Mouse (Mus musculus) left cerebral cortex, postnatal 4 days (tissue): Measurements from ENCODE around the gene Celsr2. TPM values are rescaled to one million over a fixed set of nuclear protein-coding genes. Genes with fewer than 3 reads are reported as not detected.
A peak's percentile ranks its signal among the peaks of the same experiment; 100 is the strongest.

Experiments used
- DNase-seq: peaks from one replicate; pipeline ENCODE4 v3.0.0-alpha.2; 2022
- intact Hi-C: fragments of 180-260 bp; cut with DNase I; formaldehyde crosslinking; loops from one replicate; pipeline ENCODE4 v1.15.1; 2025
- total RNA-seq, 2 experiments: library from RNA; stranded (reverse); gene quantifications; 2 replicates each; pipeline ENCODE4 v1.2.3; 2021

Celsr2 gene
- total RNA-seq, 2 experiments from 2014 or later, result 136 to 149 TPM

GRCm38 (mm10) chr3:108381945-108382875 lies 33.1 kb downstream of the Celsr2 start:
- DNase-seq, result no peak
- intact Hi-C loops, result loop anchor here (10.0 kb wide), 1 partner anchor 217 kb away; no protein-coding TSS in a partner anchor

GRCm38 (mm10) chr3:108380695-108381094 lies 34.7 kb downstream of the Celsr2 start:
- DNase-seq, result no peak
- intact Hi-C loops, result loop anchor here (10.0 kb wide), 1 partner anchor 216 kb away; no protein-coding TSS in a partner anchor

- DNase-seq, result peak; percentile 34
- intact Hi-C loops, result no loop called here
These were observed 36.3 kb downstream of the Celsr2 start for GRCm38 (mm10) chr3:108378875-108379663.

GRCm38 (mm10) chr3:108372691-108373090 lies 42.7 kb downstream of the Celsr2 start:
- no peak for DNase-seq
- intact Hi-C loops, result no loop called here

GRCm38 (mm10) chr3:108372274-108372673 lies 43.1 kb downstream of the Celsr2 start:
- intact Hi-C loops, result no loop called here

GRCm38 (mm10) chr3:108368721-108369120 lies 46.6 kb downstream of the Celsr2 start:
- no peak for DNase-seq
- intact Hi-C loops, result no loop called here

More at GRCm38 (mm10) chr3:108372274-108372673, 43.1 kb downstream of the Celsr2 start:
- DNase-seq, result no peak

- no peak for DNase-seq
- intact Hi-C loops, result no loop called here
These were observed 47.5 kb downstream of the Celsr2 start for GRCm38 (mm10) chr3:108367828-108368227.

GRCm38 (mm10) chr3:108367173-108367572 lies 48.2 kb downstream of the Celsr2 start:
- peak; percentile 46 for DNase-seq
- intact Hi-C loops, result no loop called here

GRCm38 (mm10) chr3:108364270-108364995 lies 50.9 kb downstream of the Celsr2 start, which contains the start of gene Mybphl:
Gene Mybphl (plus strand): TSS chr3:108364911.
- DNase-seq, result no peak
- intact Hi-C loops, result no loop called here

- DNase-seq, result no peak
- intact Hi-C loops, result no loop called here
These were observed 51.7 kb downstream of the Celsr2 start for GRCm38 (mm10) chr3:108363626-108364025.

GRCm38 (mm10) chr3:108360894-108361293 lies 54.5 kb downstream of the Celsr2 start:
- no peak for DNase-seq
- intact Hi-C loops, result no loop called here

- intact Hi-C loops, result no loop called here
- no peak for DNase-seq
These were observed 56.9 kb downstream of the Celsr2 start for GRCm38 (mm10) chr3:108358445-108358844.

- intact Hi-C loops, result no loop called here
These were observed 58.3 kb downstream of the Celsr2 start for GRCm38 (mm10) chr3:108357051-108357450.

GRCm38 (mm10) chr3:108355245-108355644 lies 60.1 kb downstream of the Celsr2 start:
- intact Hi-C loops, result no loop called here
- no peak for DNase-seq

More at GRCm38 (mm10) chr3:108357051-108357450, 58.3 kb downstream of the Celsr2 start:
- no peak for DNase-seq

GRCm38 (mm10) chr3:108348376-108348775 lies 67.0 kb downstream of the Celsr2 start:
- intact Hi-C loops, result loop anchor here (5.0 kb wide), 1 partner anchor 81 kb away; no protein-coding TSS in a partner anchor
- no peak for DNase-seq

- no peak for DNase-seq
- intact Hi-C loops, result loop anchor here (5.0 kb wide), 1 partner anchor 79 kb away; no protein-coding TSS in a partner anchor
These were observed 69.5 kb downstream of the Celsr2 start for GRCm38 (mm10) chr3:108345855-108346254.

- intact Hi-C loops, result no loop called here
- no peak for DNase-seq
These were observed 73.2 kb downstream of the Celsr2 start for GRCm38 (mm10) chr3:108342185-108342584.

- intact Hi-C loops, result no loop called here
- no peak for DNase-seq
These were observed 74.3 kb downstream of the Celsr2 start for GRCm38 (mm10) chr3:108341040-108341439.
